Mouse (Mus musculus) lung, postnatal 10 days (tissue): ENCODE results near the gene Hoxa2.

Source experiments
- DNase-seq: peaks from one replicate; pipeline ENCODE4 v3.0.0; 2021

Gene Hoxa2

DNA sequence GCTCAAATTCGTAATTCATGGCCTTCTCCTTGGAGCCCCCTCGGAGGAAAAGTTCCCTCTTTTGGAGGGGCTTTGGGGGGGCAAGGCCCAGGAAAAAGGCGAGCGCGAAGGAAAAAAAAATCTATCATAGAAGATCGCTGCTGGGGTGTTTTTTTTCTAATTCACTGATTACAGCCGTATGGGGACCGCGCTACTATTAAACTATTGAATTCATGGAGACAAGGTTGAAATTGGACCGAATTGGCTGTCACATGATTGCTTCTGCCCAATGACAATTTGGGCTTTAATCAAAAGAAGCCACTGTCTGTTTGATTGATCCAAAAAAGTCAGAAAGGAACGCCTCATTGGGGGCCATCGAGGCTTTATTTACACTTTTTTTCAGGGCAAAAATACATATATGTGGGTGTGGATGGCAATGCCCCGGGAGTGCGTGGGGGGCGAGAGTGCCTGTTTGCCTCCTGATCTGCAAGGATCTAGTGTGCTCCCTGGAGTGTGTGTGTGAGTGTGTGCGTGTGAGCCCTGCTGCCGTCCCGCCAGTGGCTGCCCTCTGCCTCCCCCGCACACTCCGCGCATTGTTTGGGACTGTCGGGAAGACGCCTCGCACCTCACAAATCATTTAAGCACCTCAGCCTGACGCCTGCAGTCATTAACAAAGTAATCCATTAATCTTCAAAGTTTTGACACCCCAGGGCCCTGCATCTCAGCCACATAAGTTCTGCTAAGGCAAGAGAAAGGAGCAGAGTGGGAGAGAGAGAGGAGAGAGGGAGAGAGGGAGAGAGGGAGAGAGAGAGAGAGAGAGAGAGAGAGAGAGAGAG is at the start of gene Hoxa2:
TSS of gene Hoxa2 (minus strand) at position 206 of the 815 bp plus-strand sequence.
- DNase-seq = peak; percentile 79

- no peak for DNase-seq
These were observed 49.6 kb upstream of the Hoxa2 start for GRCm38 (mm10) chr6:52214271-52214670.

- peak; percentile 65 for DNase-seq
These were observed 48.7 kb upstream of the Hoxa2 start, which contains the start of the genes Hoxa3 and Gm28308 for GRCm38 (mm10) chr6:52213119-52213986. Gene Hoxa3 (minus strand): TSS chr6:52213336. Gene Gm28308 (minus strand): TSS chr6:52213339.

GRCm38 (mm10) chr6:52212556-52213118 is 48.0 kb upstream of the Hoxa2 start:
- DNase-seq = peak; percentile 46

- DNase-seq = peak; percentile 15
These were observed 47.3 kb upstream of the Hoxa2 start for GRCm38 (mm10) chr6:52211961-52212360.

DNA sequence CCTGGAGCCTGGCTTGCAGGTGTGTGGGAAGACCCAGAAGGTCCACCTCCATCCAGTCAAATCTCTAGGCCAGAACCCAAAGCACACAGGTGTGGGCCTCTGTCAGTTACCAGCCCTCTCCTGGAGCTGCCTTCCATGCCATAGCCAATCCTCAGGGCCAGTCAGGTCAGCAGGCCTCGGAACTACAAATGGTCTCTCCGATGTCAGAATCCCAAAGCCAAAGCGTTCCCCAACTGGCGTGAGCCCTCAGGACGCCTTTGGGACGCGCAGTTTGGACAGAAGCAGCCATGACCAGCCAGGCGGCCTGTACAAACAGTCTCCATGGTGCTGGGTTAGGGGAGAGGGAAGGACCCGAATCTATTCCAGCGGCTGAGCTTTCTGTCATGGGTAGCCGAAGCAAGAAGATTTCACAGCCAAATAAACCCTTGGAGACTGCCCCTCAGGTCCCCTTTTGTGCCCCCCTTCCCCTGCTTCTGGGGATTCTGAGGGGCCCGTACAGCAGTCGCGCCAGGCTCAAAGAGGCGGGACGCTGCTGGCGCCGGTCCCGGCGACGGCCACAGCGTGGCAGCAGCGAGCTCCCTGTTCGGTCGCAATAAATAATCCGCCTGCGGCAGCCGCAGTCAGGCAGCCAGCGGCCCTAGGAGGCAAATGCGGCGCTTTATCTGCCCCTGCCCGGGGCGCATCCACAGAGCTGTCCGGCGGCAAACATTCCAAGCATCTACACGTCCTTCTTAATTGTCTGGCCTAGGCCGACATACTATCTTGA is 46.7 kb upstream of the Hoxa2 start:
- DNase-seq = peak; percentile 87

GRCm38 (mm10) chr6:52209685-52210046 is 45.0 kb upstream of the Hoxa2 start:
- no peak for DNase-seq

DNA sequence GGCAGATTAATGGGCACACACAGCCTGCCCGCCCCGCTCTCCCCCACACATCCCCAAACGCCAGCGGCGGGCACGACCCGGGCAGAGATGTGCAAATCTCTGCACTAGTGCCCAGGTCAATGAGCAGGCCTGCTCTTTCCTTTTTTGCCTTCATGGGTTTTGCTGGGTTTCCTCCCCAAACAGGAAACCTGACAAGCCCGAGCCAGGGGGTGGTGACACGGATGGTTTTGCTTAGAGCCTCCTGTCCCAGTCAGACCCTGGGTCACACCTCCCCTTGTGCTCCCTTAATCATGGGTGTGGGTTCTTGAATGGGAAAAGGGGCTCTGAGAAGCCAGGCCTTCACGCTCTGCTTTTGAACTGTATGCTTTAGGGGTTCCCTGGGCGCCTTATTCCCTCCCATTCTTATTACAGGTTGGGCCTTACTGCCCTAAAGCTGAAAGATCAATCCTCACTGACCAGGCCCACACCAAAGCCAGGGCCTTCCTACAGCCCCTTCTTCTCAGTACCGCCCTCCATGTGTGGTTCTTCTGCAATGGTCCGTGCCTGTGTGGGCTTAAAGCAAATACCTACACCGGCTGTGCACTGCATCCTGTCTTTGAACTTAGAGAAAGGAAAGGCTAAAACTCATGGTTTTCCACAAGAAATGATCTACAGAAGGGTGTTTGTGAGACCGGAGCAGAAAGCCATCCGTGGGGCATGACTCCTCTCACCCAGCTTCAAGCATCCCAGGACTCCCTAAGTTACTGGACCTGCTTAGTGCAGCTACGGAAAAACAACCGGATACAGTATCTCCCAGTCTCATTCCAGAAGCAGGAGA is 44.4 kb upstream of the Hoxa2 start:
- DNase-seq = peak; percentile 45

- DNase-seq = peak; percentile 75
These were observed 43.6 kb upstream of the Hoxa2 start, which contains the start of gene Hoxa6 for GRCm38 (mm10) chr6:52208072-52208867. Gene Hoxa6 (minus strand): TSS chr6:52208722.

GRCm38 (mm10) chr6:52207684-52207976 is 43.0 kb upstream of the Hoxa2 start:
- DNase-seq = no peak

GRCm38 (mm10) chr6:52206882-52207683 is 42.5 kb upstream of the Hoxa2 start:
- no peak for DNase-seq

- DNase-seq = no peak
These were observed 41.3 kb upstream of the Hoxa2 start for GRCm38 (mm10) chr6:52205638-52206621.

DNA sequence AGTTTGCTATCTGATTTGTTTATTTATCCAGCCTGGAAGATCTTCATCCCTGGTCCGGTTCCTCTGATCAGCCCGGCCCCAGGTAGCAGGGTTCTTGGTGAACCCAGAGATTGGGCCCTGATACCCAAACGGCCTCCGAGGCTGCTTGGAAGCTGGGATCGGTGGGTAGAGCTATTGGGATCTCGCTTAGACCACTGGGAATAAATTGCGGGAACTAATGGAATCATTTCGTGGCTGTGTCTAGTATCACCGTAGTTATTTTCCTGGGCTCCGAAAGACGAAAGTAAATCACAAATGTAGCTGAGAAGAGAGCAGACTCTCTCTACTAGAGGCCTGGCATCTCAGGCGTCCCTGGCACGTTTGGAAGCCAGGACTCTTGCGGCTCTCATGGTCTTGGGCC is 40.6 kb upstream of the Hoxa2 start:
- peak; percentile 19 for DNase-seq

DNA sequence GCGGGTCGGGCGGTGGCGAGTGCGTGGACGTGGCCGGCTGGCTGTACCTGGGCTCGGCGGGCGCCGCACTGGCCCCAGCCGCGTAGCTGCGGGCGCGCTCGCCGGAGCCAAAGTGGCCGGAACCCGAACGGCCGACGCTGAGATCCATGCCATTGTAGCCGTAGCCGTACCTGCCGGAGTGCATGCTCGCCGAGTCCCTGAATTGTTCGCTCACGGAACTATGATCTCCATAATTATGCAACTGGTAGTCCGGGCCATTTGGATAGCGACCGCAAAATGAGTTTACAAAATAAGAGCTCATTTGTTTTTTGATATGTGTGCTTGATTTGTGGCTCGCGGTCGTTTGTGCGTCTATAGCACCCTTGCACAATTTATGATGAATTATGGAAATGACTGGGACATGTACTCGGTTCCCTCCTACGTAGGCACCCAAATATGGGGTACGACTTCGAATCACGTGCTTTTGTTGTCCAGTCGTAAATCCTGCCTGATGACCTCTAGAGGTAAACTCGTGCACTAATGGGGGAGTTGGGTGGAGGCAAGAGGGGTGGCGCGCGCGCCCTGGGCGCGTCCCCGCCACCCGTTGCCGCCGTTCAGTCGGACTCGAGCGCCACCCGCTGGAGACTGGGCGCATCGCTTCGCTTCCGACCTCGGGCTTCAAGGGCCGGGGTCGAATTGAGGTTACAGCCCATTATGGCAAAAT is 39.6 kb upstream of the Hoxa2 start, which contains the start of gene Hoxa5:
TSS of gene Hoxa5 (minus strand) at position 538 of the 703 bp plus-strand sequence.
- DNase-seq = peak; percentile 94

DNA sequence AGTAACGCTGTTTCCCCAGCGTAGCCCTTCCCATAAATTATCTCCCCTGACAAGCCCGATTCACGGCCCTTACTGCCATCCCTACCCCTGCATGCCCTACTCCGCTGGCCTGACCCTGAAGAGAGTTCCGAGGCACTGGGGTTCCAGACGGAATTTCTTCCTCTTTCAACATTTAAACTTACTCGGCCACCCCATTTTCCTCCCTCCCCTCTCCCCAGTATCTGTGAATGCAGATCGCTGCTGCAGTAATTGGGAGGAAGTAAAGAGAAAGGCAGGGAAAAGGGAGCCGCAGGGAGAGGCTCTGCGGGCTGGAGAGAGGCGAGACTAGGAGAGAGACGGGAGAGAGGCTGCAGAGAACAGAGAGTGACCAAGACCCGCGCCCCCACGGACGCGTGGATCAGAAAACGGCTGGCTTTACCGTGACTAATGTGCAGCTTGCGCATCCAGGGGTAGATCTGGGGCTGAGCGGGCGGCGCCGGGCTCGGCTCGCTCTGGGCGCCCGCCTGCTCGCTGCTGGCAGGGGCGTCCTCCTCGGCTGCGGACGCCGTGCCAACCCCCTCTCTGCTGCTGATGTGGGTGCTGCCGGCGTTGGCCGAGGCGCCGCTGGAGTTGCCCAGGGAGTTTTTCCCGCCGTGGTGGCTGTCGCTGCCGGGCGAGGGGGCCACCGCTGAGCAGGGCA is 38.9 kb upstream of the Hoxa2 start:
- peak; percentile 47 for DNase-seq

GRCm38 (mm10) chr6:52203121-52203370 is 38.4 kb upstream of the Hoxa2 start:
- DNase-seq = peak; percentile 41

GRCm38 (mm10) chr6:52202362-52203120 is 37.9 kb upstream of the Hoxa2 start:
- peak; percentile 17 for DNase-seq
